Mouse (Mus musculus): Measurements from ENCODE around the gene Apool.
"Not testable (repeated sequence)": the region's sequence is repeated elsewhere in the genome, so short reads cannot be mapped to it uniquely, and the experiment has no call there.

Apool gene

DNA sequence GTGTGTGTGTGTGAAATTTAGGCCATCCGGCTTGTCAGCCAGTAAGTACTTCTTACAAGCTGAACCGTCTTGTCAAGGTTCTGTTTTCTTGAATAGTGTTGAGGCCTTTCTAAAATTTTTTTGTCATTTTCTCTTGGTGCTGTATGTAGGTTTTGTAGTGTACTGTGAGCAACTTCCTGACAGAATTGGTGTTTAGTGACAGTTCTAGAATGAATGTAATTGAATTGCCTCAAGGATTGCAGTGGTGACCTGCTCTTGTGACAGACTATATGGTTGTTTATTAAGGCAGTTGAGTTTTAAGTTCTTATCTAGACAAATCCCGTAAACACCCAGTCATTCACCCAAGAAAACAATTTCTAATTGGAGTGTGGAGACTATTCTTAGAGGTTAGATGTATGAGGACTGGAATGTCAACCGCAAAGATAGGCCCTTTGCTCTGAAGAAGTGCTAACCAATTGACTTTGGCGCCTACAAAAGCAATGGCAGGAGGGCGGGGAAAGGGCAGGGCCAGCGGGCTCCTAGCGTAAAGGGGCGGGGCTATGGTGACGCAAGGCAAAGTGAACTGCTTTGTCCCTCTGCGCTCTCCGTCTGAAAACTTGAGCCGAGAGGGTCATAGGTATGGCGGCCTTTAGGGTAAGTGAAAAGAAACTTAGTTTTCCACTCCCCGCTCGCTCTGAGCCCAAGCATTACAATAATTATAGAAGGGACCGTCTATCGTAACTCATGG lies at the start of gene Apool:
TSS of gene Apool (plus strand) at position 531 of the 727 bp plus-strand sequence.
- CTCF ChIA-PET, result no interaction called here

DNA sequence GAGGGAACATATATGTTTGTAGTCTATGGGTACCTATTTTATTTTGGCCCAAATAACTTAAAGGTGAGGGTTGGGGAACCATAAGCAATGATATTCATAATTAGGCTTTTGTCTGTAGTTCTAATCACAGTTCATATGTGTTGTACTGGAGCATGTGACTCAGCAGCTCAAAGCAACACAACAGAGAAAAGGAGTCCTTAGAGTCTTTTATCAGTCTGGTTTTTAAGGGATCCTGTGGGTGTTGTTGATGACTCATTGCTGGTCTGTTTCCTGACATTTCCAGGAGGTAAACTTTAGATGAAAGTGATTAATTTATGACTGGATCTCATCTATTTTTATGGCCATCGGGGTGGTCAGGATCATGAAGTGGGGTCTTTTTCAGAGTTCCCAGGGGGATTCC lies 37.6 kb upstream of the Apool start:
- CTCF ChIA-PET, result no interaction called here

DNA sequence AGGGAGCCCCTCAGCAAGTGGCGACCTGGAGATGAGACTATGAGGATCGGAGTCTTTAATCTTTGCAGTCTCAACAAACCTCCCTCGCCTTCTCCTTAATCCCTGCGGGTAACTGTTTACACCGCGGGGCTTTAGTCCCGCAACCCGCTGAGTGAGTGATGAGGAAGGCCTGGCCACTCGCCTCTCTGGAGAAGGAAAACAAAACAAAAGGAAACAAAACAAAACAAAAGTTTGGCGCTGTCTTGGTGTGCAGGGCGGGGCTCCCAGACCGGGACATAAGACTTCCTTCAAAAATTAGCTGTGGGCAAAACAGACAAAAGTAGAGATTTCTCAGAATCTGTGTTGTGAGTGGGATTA lies 375 bp downstream of the Apool start:
- CTCF ChIA-PET, result no interaction called here

DNA sequence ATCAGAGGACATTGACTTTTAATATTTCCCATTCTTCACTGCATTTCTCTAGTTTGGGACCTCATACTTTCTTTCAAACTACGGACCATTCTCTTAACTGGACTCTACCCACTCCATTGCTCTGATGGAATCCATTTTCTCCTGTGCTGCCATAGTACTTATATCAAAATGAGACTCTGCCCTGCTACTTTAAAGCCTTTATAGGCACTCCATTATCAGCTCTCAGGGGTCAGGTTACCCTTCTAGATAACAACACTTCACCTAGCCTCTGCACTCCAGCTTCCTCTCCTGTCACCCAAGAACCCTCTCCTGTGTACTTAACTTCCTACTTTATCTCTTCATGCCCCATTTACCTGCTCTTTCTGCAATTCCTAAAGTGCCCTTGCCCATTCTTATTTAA lies 960 bp downstream of the Apool start:
- CTCF ChIA-PET, result no interaction called here

DNA sequence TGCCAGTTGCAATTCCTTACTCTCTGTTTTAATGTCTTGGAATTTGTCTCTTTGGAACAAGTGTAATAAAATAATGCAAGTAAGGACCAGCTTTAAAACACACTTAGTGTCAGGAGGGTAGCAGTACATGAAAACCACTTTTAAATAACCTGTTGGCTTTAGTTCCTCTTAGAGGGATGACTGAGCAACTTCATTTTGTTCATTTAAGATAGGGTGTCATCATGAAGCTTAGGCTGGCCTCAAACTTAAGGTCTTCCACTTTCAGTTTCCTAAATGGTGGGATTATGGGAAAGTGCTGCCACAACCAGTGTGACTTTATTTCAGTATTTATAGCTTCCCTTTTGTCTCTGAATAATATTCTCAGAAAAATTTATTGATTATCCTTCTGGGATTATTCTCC lies 9.1 kb downstream of the Apool start:
- CTCF ChIA-PET, result no interaction called here

DNA sequence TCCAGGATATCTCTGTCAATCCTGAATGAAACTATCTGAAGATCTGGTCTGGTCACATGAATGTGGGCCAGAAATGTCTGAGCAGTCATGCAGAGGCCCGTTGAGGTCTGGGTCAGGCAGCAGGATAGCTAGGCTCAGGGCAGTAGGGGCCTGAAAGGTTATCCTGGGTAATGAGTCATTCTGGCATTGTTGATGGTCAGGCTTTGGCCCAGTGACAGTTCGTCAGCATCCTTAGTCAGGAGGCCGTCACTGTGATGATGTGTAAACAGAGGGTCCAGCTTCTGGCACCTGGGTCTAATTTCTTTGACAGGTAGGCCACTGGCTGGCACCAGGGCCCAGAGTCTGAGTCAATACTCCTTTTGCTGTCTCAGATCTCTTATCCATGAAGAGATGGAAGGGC lies 28.4 kb downstream of the Apool start:
- CTCF ChIA-PET, result no interaction called here

DNA sequence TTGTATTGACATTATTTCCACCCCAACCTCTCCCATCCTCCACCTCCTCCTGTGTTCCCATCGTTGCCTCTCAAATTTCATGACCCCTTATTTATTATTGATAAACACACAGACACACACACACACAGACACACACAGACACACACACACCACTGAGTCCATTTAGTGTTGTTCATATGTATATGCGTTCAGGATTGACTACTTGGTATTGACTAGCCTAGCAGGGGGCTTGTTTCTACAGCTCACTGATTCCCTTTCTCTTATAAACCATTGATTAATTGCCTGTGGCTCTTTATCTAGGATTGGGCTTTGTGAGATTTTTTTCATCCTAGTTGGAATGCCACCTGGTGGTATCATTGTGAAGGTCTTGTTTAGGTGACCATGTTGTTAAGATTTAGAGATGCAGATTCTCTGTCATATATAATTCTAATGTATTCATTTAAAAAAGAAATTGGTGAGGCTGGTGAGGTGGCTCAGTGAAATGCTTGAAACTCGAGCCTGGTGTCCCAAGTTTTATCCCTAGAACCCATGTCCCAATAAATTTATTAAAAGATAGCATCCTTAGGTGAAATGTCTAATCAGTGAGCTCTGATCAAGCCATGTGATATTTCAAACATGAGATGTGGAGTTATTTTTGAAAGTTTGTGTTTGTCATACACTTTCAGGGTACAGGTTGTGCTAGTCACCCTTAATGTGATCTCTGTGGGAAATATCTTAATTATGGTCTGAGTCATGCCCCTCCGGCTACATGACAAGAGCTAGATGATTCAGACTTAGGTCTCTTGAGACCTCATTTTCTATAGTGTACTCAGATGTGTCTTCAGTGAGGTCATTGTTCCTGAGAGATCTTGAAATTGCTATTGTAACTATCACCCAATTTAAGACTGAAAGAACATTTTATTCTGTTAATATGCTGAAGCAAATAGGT lies 36.6 kb downstream of the Apool start:
- CTCF ChIA-PET, result interaction anchor here (0.7 kb wide), 1 partner anchor 1137 kb away, joined by 5 read pairs; no protein-coding TSS in a partner anchor

DNA sequence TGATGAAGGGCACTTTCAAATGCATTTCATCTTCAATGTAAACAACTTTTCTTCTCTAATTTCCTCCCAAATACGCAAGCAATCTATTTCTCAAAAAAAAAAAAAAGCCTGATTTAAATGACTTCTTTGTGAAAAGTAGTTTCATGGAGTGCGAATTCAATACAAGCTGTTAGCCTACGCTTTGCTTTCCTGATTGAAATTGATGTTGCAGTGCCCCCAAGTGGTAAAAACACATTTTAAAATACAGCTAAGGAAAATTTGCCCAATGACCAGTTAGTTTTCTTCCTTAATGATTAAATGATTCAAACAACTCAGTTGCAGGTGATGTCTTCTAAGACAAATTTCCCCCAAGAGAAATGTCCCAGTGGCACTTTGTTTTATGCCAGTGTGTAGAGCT lies 37.3 kb downstream of the Apool start:
- CTCF ChIA-PET, result interaction anchor here (0.7 kb wide), 1 partner anchor 1138 kb away, joined by 5 read pairs; no protein-coding TSS in a partner anchor

DNA sequence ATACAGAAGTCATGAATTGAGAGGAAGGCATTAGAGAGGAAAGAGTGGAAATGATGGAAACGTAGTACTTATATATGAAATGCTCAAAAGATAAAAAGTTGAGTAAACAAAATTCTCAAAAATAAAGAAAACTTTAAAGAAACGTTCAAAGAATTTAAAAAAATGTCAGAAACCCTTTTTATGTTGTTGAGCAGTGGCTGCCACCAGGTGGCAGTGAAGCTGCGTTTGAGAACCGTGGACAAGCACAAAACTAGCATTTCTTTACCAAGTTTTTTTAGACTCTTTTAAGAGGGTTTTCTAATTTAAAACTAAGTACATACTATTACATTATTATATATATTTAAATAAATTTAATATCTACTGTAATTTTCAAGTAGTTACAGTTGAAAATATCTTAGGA lies 57.3 kb downstream of the Apool start:
- CTCF ChIA-PET, result no interaction called here

DNA sequence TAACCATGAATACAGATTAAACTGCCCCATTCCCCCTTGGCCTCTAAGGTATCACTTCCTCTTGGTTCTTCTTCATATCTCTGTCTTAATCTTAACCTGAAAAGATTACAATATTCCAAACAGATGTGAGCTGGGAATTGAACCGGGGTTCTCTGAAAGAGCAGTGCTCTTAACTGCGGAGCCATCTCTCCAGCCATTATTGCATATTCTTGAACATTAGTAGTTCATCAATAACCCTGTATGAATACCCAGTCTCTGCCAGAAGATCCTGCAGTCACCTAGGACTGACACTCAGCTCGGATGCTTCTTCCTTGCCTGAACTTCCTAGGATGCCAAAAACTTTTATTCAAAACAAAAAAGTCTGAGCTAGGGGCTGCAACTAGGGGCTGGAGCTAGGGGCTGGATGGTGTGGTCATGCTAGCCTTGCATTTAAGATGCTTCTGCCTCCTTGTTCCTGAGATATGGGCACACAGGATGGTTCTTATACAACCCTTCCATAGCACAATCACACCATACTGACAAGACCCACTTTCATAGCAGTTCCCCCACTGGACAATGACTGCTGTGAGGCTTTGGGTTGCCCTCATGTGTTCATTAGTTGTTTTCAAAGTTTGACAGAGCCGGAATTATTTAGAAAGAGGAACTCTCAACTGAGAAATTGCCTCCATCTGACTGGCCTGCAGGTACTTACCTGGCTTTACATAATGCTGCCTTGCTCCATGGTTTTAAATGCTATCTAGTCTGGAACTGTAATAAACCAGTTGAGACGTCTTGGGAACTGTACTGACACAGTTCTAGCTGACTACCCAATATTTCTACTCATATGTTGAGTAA lies 59.7 kb downstream of the Apool start:
- CTCF ChIA-PET, result not testable (repeated sequence)

DNA sequence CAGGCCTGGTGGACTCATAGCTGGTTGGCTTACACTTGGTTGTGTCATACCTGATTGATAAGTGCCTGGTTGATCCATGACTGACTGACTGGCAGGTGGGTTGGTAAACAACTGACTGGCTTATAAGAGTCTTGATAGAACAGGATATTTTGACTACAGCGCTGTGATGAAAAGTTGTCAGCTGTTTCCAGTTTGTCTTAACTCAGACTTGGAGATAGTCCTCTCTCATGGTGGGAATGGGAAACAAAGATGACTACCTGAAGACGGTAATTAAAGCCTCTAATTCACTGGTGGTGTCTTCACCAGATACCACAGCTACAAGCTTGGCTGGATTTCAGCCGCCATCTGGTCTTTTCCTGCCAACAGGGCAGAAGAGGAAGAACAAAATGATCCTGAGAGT lies 95.5 kb downstream of the Apool start, which contains the start of gene Satl1:
TSS of gene Satl1 (minus strand) at position 101 of the 400 bp plus-strand sequence.
- CTCF ChIA-PET, result no interaction called here

DNA sequence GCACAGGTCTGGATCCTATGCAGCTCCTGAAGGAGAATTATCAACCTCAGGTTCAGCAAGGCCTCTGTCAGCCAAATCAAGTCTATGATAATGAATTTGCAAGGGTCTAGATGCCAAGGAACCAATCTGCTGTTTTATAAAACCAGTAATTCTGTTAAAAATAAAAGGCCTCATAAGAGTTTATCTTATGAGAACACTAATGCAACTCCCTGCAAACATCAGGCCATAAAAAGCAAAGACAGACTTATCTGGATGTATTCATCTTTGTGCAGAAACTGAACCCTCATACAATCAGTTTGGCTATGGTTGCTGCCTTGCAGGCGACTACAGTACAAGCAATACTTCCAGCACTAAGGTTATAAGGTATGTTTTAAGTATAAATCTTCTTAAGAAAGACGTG lies 101.2 kb downstream of the Apool start:
- CTCF ChIA-PET, result no interaction called here
